Mouse (Mus musculus): ENCODE measurements around the gene Usp35. TPM values are rescaled to one million over a fixed set of nuclear protein-coding genes. Genes with fewer than 3 reads are reported as not detected.

The Usp35 gene
- polyA plus RNA-seq, 1 experiment from 2014 or later, result 4.4 TPM

DNA sequence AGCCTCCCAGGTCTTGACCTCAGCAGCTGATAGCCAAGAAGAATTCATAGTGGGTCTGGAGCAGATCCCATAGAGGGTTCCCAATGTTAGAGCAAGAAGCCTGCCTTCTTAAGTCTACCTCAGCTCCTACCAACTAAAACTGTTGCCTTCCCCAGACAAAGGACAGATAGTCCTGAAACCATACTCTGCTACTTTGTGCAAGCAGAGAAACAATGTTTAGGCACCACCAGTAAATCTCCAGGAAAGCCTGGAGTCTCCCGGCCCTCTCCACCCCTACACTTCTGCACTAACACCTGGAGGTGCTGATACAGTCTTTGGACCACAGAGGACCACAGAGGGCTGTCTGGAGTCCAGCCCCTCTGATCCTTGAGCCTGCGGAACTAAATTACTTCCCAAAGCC is 12.8 kb upstream of the Usp35 start:
- H3K9me3 ChIP-seq, result no peaks in the 10 kb centered on the region
- WGBS, result 83% methylated on average over 2 of the region's 2 CpGs
- no peak overlapping the region for H3K4me2 ChIP-seq (replicated peaks)
- H3K27ac ChIP-seq (replicated peaks), result peak overlapping the region; percentile 89
- no peak overlapping the region for H3K9ac ChIP-seq (replicated peaks)
- H3K27me3 ChIP-seq, result no peaks in the 10 kb centered on the region
- H3K4me1 ChIP-seq, result peaks cover 27% of the 10 kb centered on the region
- no peak overlapping the region for H3K4me3 ChIP-seq
- H3K36me3 ChIP-seq, result no peaks in the 10 kb centered on the region
- ATAC-seq (replicated peaks), result no peak

GRCm38 (mm10) chr7:97342961-97343360 is 11.1 kb upstream of the Usp35 start:
- Histone ChIP-seq H3K4me2 (replicated peaks) (no peak overlapping the region), H3K9me3 (no peaks in the 10 kb centered on the region), H3K4me3 (no peak overlapping the region), H3K27ac (replicated peaks) (no peak overlapping the region), H3K9ac (replicated peaks) (no peak overlapping the region), H3K27me3 (no peaks in the 10 kb centered on the region), H3K36me3 (no peaks in the 10 kb centered on the region), H3K4me1 (peaks cover 34% of the 10 kb centered on the region)
- ATAC-seq (replicated peaks), result no peak
- WGBS, result 84% methylated on average over 2 of the region's 2 CpGs

- ATAC-seq (replicated peaks), result no peak
Observed at GRCm38 (mm10) chr7:97340907-97341849, 9.4 kb upstream of the Usp35 start.

DNA sequence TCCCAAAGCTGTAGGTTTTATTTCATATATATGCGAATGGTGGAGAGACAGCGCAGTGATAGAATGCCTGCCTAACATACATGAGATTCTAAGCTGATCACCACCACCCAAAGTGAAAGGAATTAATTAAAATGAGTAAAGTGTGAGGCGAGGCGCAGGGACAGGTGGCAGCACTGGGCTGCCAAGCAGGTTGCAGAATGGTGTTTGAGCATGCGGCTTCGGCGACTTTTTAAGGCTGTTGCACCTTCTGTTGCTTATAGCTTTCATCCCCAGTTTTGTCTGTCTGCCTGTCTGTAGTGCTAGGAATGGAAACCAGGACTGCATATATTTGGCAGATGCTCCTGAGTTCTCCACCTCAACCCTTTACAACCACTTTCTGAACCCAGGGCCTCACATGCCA is 7.8 kb upstream of the Usp35 start:
- no peaks in the 10 kb centered on the region for H3K27me3 ChIP-seq
- H3K9ac ChIP-seq (replicated peaks), result no peak overlapping the region
- peak; percentile 78 for ATAC-seq (replicated peaks)
- H3K27ac ChIP-seq (replicated peaks), result peak overlapping the region; percentile 61
- H3K9me3 ChIP-seq, result no peaks in the 10 kb centered on the region
- WGBS, result 67% methylated on average over 7 of the region's 7 CpGs
- no peak overlapping the region for H3K4me2 ChIP-seq (replicated peaks)
- H3K36me3 ChIP-seq, result no peaks in the 10 kb centered on the region
- H3K4me1 ChIP-seq, result peaks cover 12% of the 10 kb centered on the region
- H3K4me3 ChIP-seq, result no peak overlapping the region

More at GRCm38 (mm10) chr7:97340907-97341849, 9.4 kb upstream of the Usp35 start:
- peaks cover 28% of the 10 kb centered on the region for H3K4me1 ChIP-seq
- H3K27me3 ChIP-seq, result no peaks in the 10 kb centered on the region
- 73% methylated on average over 18 of the region's 18 CpGs for WGBS
- no peaks in the 10 kb centered on the region for H3K36me3 ChIP-seq
- no peak overlapping the region for H3K4me3 ChIP-seq
- no peak overlapping the region for H3K27ac ChIP-seq (replicated peaks)
- no peaks in the 10 kb centered on the region for H3K9me3 ChIP-seq
- H3K4me2 ChIP-seq (replicated peaks), result no peak overlapping the region
- no peak overlapping the region for H3K9ac ChIP-seq (replicated peaks)

DNA sequence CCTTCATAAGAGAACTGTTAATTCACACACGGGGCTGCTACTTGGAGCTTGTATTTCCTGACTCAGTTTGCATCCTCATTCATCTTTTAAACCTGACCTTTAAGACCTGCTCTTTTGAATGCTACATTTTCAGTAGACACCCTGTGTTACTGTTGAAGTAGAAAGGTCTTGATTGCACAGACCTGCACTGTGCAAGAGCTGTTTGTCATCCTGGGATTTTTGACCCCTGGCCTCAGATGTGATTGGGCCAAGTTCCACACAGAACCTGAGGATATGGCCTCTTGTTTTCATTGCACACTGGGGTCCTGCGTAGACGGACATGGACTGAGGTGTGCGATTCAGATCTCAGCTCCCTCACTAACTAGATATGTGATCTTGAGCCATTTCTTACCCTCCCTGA is 6.8 kb upstream of the Usp35 start:
- ATAC-seq (replicated peaks), result no peak
- H3K4me1 ChIP-seq, result peaks cover 7% of the 10 kb centered on the region; the same call in 1 of the 2 replicates
- no peaks in the 10 kb centered on the region for H3K36me3 ChIP-seq
- no peak overlapping the region for H3K4me3 ChIP-seq
- H3K27ac ChIP-seq (replicated peaks), result peak overlapping the region; percentile 61; the same call in 1 of the 2 replicates
- no peaks in the 10 kb centered on the region for H3K27me3 ChIP-seq
- H3K4me2 ChIP-seq (replicated peaks), result no peak overlapping the region
- 89% methylated on average over 4 of the region's 4 CpGs for WGBS
- no peaks in the 10 kb centered on the region for H3K9me3 ChIP-seq
- no peak overlapping the region for H3K9ac ChIP-seq (replicated peaks)

DNA sequence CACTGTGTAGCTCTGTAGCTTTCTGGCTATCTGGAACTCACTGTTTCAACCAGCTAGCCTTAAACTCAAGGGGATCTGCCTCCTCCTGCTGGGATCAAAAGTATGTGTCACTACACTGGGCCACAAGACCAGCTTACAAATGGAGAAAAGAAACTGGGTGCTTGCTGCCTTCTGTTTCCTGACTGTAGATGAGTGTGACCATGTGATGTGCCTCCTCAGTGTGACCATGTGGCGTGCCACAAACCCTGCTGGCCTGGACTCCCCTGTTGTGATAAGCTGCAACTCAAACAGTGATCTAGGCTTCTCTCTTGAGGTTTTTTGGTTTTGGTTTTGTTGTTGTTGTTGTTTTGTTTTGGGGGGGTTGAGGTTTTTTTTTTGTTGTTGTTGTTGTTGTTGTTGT is 4.9 kb upstream of the Usp35 start:
- H3K9me3 ChIP-seq, result no peaks in the 10 kb centered on the region
- H3K27me3 ChIP-seq, result no peaks in the 10 kb centered on the region
- H3K36me3 ChIP-seq, result no peaks in the 10 kb centered on the region
- no peak overlapping the region for H3K27ac ChIP-seq (replicated peaks)
- no peak overlapping the region for H3K9ac ChIP-seq (replicated peaks)
- no peak overlapping the region for H3K4me3 ChIP-seq
- no peak overlapping the region for H3K4me2 ChIP-seq (replicated peaks)
- ATAC-seq (replicated peaks), result no peak
- peaks cover 18% of the 10 kb centered on the region for H3K4me1 ChIP-seq
- WGBS, result 72% methylated on average over 1 of the region's 1 CpGs

GRCm38 (mm10) chr7:97334406-97334805 is 2.6 kb upstream of the Usp35 start:
- no peaks in the 10 kb centered on the region for H3K9me3 ChIP-seq
- no peak for ATAC-seq (replicated peaks)
- no peak overlapping the region for H3K9ac ChIP-seq (replicated peaks)
- H3K4me3 ChIP-seq, result no peak overlapping the region
- H3K4me2 ChIP-seq (replicated peaks), result no peak overlapping the region
- H3K27me3 ChIP-seq, result no peaks in the 10 kb centered on the region
- 91% methylated on average over 2 of the region's 2 CpGs for WGBS
- H3K27ac ChIP-seq (replicated peaks), result no peak overlapping the region
- H3K4me1 ChIP-seq, result peaks cover 37% of the 10 kb centered on the region
- H3K36me3 ChIP-seq, result no peaks in the 10 kb centered on the region

DNA sequence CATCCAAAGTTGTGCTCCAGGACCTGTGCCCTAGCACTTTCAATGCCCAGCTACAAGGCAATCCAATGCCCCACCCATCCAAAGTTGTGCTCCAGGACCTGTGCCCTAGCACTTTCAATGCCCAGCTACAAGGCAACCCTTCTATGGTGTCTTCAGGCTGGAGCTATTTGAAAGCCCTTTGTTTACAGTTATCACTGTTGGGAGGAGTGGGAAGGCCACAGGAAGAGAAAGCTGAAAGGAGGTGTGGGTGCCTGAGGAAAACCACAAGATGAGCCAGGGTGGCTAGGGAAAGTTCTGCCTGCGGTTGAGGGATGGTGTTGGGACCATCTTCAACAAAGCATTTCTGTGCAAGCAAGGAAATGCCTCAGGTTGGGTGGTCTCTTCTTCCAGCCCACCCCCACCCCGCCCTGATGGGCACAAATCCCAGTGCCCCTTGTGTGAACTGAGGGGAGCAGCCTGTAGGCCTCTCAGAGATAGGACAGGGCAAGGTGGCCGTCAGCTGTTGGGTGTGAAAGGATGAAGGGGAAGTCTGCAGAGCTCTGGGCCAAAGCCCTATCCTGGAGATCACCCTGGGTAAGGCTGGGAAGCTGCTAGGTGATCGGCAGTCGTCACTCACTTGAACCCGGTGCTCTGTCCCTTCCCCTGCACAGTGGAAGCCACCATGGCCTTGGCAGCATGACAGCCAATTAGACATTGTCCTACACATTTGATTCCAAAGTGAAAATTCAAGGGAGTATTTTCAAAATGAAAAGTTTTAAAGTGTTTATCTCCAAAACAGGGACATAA is 1.5 kb upstream of the Usp35 start:
- Histone ChIP-seq H3K4me1 (peaks cover 37% of the 10 kb centered on the region), H3K4me3 (peak overlapping the region; percentile 93), H3K27me3 (no peaks in the 10 kb centered on the region), H3K9me3 (no peaks in the 10 kb centered on the region), H3K36me3 (no peaks in the 10 kb centered on the region), H3K9ac (replicated peaks) (peak overlapping the region; percentile 77; the same call in 1 of the 2 replicates), H3K4me2 (replicated peaks) (peak overlapping the region; percentile 45), H3K27ac (replicated peaks) (0 out of 2 replicates have a peak overlapping the region, but pooled peaks have one; percentile 78)
- ATAC-seq (replicated peaks), result no peak
- WGBS, result 77% methylated on average over 6 of the region's 6 CpGs

- peak overlapping the region; percentile 45 for H3K4me2 ChIP-seq (replicated peaks)
- peak overlapping the region; percentile 93 for H3K4me3 ChIP-seq
- ATAC-seq (replicated peaks), result no peak
- no peaks in the 10 kb centered on the region for H3K36me3 ChIP-seq
- H3K9ac ChIP-seq (replicated peaks), result peak overlapping the region; percentile 77
- H3K9me3 ChIP-seq, result no peaks in the 10 kb centered on the region
- no peaks in the 10 kb centered on the region for H3K27me3 ChIP-seq
- H3K4me1 ChIP-seq, result peaks cover 37% of the 10 kb centered on the region
- WGBS, result 3% methylated on average over 9 of the region's 9 CpGs
- peak overlapping the region; percentile 78 for H3K27ac ChIP-seq (replicated peaks)
Observed at GRCm38 (mm10) chr7:97332667-97333041, 834 bp upstream of the Usp35 start.

DNA sequence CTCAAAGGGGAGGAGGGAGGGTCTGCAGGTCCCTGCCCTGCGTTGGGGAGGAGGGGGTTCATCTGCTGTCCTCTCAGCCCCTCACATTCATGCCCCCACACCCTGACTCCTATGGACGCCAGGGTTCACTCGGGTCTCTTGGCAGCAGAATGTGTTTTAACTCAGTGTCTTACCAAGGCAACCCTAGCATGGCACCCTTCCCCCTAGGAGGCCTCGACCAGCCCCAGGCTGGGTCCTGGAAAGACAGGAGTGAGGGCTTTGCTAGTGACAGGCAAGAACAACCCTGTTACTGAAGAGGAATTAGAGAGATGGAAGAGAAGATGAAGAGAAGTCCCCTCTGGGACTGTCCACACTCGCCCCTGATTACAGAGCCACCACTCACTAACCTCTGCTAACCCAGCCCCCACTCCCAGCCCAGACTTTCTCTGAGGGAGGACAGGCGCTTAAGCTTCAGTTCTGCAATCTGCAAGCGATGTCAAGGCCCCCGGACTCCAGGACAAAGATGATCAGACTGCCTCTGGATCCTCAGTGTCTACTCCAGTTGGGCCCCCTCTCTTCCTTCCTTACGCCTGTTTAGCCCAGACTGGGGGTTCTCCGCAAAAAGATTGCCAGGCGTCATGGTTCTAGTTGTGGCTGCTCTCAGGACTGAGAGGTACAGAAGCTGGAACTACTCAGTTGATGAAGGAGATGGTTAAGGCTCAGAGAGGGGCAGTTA is 732 bp downstream of the Usp35 start:
- H3K27ac ChIP-seq (replicated peaks), result no peak overlapping the region
- ATAC-seq (replicated peaks), result no peak

DNA sequence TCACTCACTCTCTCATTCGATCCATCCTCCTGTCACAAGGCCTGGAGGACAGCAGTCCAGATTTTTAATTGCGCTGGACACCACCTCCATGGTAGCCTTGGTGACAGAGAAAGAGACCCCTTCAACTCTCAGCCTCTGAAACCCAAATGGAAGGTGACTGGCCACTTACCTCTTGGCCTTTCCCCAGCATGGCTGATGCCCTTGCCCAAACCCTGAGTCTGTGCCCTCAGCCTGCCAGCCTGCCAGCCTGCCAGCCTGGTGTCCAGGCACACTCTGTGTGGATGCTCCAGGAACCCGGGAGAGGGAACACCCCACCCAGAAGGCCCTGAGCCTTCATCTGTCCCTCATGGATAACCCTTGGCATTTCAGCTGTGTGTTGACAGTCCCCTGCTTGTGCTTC is 2.1 kb downstream of the Usp35 start:
- peaks cover 25% of the 10 kb centered on the region for H3K27me3 ChIP-seq
- H3K27ac ChIP-seq (replicated peaks), result no peak overlapping the region
- no peak overlapping the region for H3K9ac ChIP-seq (replicated peaks)
- no peaks in the 10 kb centered on the region for H3K36me3 ChIP-seq
- H3K9me3 ChIP-seq, result no peaks in the 10 kb centered on the region
- no peak for ATAC-seq (replicated peaks)
- H3K4me1 ChIP-seq, result peaks cover 45% of the 10 kb centered on the region
- no peak overlapping the region for H3K4me3 ChIP-seq
- 89% methylated on average over 3 of the region's 3 CpGs for WGBS
- no peak overlapping the region for H3K4me2 ChIP-seq (replicated peaks)

More for the DNA sequence above, 732 bp downstream of the Usp35 start:
- no peaks in the 10 kb centered on the region for H3K36me3 ChIP-seq
- H3K4me2 ChIP-seq (replicated peaks), result peak overlapping the region; percentile 84
- peaks cover 37% of the 10 kb centered on the region for H3K4me1 ChIP-seq
- peak overlapping the region; percentile 83 for H3K9ac ChIP-seq (replicated peaks)
- peaks cover 12% of the 10 kb centered on the region for H3K27me3 ChIP-seq
- 70% methylated on average over 11 of the region's 11 CpGs for WGBS
- H3K4me3 ChIP-seq, result peak overlapping the region; percentile 93
- H3K9me3 ChIP-seq, result no peaks in the 10 kb centered on the region

Data from forebrain, embryonic 15.5 days (tissue).